Mouse (Mus musculus) testis, adult 2 months (tissue): ENCODE measurements around the gene Ppp1r35.

Experiments
- CTCF ChIP-seq: fragments of 200-500 bp; IDR thresholded peaks from 2 replicates; pipeline ENCODE4 v1.5.1; 2012; ENCODE audit warnings: low read depth, mild to moderate bottlenecking, inconsistent platforms, low read length, moderate library complexity; ENCODE audit not compliant: control insufficient read depth, insufficient read depth, insufficient replicate concordance
- POLR2A ChIP-seq: fragments of 200-500 bp; IDR thresholded peaks from 2 replicates; pipeline ENCODE4 v1.6.1; 2012; ENCODE audit warnings: low read depth, mild to moderate bottlenecking, inconsistent platforms, low read length, moderate library complexity; ENCODE audit not compliant: control insufficient read depth

- TF ChIP-seq CTCF (no peak), POLR2A (no peak)
These were observed 12.9 kb downstream of the Ppp1r35 start for GRCm38 (mm10) chr5:137791553-137791952.
